Mouse (Mus musculus) kidney, embryonic 14.5 days (tissue): ENCODE results near the gene Gm10715. TPM values are rescaled to one million over a fixed set of nuclear protein-coding genes. Genes with fewer than 3 reads are reported as not detected.
"Not testable (repeated sequence)": the region's sequence is repeated elsewhere in the genome, so short reads cannot be mapped to it uniquely, and the experiment has no call there.

Experiments used
- ATAC-seq: fragments of 200-750 bp; cut with Nextera tagmentation; 2 replicates; pipeline ENCODE4 v1.8.0; 2017; ENCODE audit warnings: moderate number of reproducible peaks, mild to moderate bottlenecking, moderate TSS enrichment, moderate library complexity; ENCODE audit not compliant: low FRiP score, low TSS enrichment
- H3K27ac ChIP-seq: fragments of 300-500 bp; sonication (generic); 2 replicates; pipeline ENCODE4 v1.5.1; 2014; ENCODE audit warnings: low read depth, mild to moderate bottlenecking, low read length, moderate library complexity, mixed read lengths
- H3K27me3 ChIP-seq: fragments of 300-500 bp; sonication (generic); 2 replicates; pipeline ENCODE4 v1.6.1; 2014; ENCODE audit warnings: mild to moderate bottlenecking, low read length; ENCODE audit not compliant: control insufficient read depth, insufficient read depth
- H3K36me3 ChIP-seq: fragments of 300-500 bp; sonication (generic); 2 replicates; pipeline ENCODE4 v1.6.1; 2014; ENCODE audit warnings: low read length, mixed read lengths; ENCODE audit not compliant: control insufficient read depth, insufficient read depth
- H3K4me1 ChIP-seq: fragments of 300-500 bp; sonication (generic); 2 replicates; pipeline ENCODE4 v1.6.1; 2014; ENCODE audit warnings: low read length, mixed read lengths; ENCODE audit not compliant: control insufficient read depth, insufficient read depth
- H3K4me2 ChIP-seq: fragments of 300-500 bp; sonication (generic); replicated peaks from 2 replicates; pipeline ENCODE4 v1.6.1; 2014; ENCODE audit warnings: low read depth, mild to moderate bottlenecking, low read length
- H3K4me3 ChIP-seq: fragments of 300-500 bp; sonication (generic); 2 replicates; pipeline ENCODE4 v1.5.1; 2014; ENCODE audit warnings: mild to moderate bottlenecking, low read length
- H3K9ac ChIP-seq: fragments of 300-500 bp; sonication (generic); 2 replicates; pipeline ENCODE4 v1.6.1; 2014; ENCODE audit warnings: low read depth, mild to moderate bottlenecking, low read length, moderate library complexity
- H3K9me3 ChIP-seq: fragments of 300-500 bp; sonication (generic); 2 replicates; pipeline ENCODE4 v1.6.1; 2016; ENCODE audit warnings: low read length; ENCODE audit not compliant: control insufficient read depth
- WGBS: fragments of 180-500 bp; shearing (Covaris S2); extraction: QIAGEN DNeasy Blood & Tissue Kit; methylation state at CpG from one replicate; pipeline ENCODE4 v1.1.7; 2014; 5-methylcytosine and 5-hydroxymethylcytosine counted together
- polyA plus RNA-seq: library from polyadenylated mRNA; unstranded; fragments of >200 nt; fragmentation: Nextera tagmentation; extraction: Ambion mirVana; gene quantifications from 2 replicates; pipeline ENCODE4 v1.2.1, GENCODE M21; 2014

Gene Gm10715
- polyA plus RNA-seq, 1 experiment from 2014 or later = not detected

DNA sequence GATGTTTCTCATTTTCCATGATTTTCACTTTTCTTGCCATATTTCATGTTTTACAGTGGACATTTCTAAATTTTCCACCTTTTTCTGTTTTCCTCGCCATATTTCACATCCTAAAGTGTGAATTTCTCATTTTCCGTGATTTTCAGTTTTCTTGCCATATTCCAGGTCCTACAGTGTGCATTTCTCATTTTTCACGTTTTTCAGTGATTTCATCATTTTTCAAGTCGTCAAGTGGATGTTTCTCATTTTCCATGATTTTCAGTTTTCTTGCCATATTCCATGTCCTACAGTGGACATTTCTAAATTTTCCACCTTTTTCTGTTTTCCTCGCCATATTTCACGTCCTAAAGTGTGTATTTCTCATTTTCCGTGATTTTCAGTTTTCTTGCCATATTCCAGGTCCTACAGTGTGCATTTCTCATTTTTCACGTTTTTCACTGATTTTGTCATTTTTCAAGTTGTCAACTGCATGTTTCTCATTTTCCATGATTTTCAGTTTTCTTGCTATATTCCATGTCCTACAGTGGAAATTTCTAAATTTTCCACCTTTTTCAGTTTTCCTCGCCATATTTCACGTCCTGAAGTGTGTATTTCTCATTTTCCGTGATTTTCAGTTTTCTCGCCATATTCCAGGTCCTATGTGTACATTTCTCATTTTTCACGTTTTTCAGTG lies 13.2 kb upstream of the Gm10715 start, which contains the start of gene Gm10718:
Gene Gm10718 (plus strand): TSS at position 236 of the 673 bp plus-strand sequence.
- H3K27ac ChIP-seq, H3K4me3 ChIP-seq, H3K27me3 ChIP-seq, H3K36me3 ChIP-seq, H3K4me2 ChIP-seq, H3K9ac ChIP-seq, H3K4me1 ChIP-seq, ATAC-seq, H3K9me3 ChIP-seq: not testable (repeated sequence)
- WGBS = 72% methylated on average over 9 of the region's 13 CpGs

DNA sequence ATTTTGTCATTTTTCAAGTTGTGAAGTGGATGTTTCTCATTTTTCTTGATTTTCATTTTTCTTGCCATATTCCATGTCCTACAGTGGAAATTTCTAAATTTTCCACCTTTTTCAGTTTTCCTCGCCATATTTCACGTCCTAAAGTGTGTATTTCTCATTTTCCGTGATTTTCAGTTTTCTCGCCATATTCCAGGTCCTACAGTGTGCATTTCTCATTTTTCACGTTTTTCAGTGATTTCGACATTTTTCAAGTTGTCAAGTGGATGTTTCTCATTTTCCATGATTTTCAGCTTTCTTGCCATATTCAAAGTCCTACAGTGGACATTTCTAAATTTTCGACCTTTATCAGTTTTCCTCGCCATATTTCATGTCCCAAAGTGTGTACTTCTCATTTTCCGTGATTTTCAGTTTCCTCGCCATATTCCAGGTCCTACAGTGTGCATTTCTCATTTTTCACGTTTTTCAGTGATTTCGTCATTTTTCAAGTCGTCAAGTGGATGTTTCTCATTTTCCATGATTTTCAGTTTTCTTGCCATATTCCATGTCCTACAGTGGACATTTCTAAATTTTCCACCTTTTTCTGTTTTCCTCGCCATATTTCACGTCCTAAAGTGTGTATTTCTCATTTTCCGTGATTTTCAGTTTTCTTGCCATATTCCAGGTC lies 12.6 kb upstream of the Gm10715 start:
- WGBS = 71% methylated on average over 15 of the region's 16 CpGs
- H3K4me1 ChIP-seq, H3K27ac ChIP-seq, H3K36me3 ChIP-seq, ATAC-seq, H3K4me3 ChIP-seq, H3K9ac ChIP-seq, H3K27me3 ChIP-seq, H3K4me2 ChIP-seq, H3K9me3 ChIP-seq: not testable (repeated sequence)

DNA sequence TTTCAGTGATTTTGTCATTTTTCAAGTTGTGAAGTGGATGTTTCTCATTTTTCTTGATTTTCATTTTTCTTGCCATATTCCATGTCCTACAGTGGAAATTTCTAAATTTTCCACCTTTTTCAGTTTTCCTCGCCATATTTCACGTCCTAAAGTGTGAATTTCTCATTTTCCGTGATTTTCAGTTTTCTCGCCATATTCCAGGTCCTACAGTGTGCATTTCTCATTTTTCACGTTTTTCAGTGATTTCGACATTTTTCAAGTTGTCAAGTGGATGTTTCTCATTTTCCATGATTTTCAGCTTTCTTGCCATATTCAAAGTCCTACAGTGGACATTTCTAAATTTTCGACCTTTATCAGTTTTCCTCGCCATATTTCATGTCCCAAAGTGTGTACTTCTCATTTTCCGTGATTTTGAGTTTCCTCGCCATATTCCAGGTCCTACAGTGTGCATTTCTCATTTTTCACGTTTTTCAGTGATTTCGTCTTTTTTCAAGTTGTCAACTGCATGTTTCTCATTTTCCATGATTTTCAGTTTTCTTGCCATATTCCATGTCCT lies 11.7 kb upstream of the Gm10715 start, which contains the start of gene Gm10717:
Gene Gm10717 (plus strand): TSS at position 506 of the 556 bp plus-strand sequence.
- not testable (repeated sequence) for H3K27ac ChIP-seq, H3K4me2 ChIP-seq, H3K4me3 ChIP-seq, H3K9ac ChIP-seq, H3K4me1 ChIP-seq, H3K9me3 ChIP-seq, H3K27me3 ChIP-seq, ATAC-seq, H3K36me3 ChIP-seq
- 78% methylated on average over 12 of the region's 12 CpGs for WGBS

DNA sequence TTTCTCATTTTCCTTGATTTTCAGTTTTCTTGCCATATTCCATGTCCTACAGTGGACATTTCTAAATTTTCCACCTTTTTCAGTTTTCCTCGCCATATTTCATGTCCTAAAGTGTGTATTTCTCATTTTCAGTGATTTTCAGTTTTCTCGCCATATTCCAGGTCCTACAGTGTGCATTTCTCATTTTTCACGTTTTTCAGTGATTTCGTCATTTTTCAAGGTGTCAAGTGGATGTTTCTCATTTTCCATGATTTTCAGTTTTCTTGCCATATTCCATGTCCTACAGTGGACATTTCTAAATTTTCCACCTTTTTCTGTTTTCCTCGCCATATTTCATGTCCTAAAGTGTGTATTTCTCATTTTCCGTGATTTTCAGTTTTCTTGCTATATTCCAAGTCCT lies 11.0 kb upstream of the Gm10715 start:
- H3K4me3 ChIP-seq, H3K9ac ChIP-seq, H3K9me3 ChIP-seq, H3K27me3 ChIP-seq, H3K36me3 ChIP-seq, H3K27ac ChIP-seq, H3K4me2 ChIP-seq, ATAC-seq, H3K4me1 ChIP-seq: not testable (repeated sequence)
- WGBS = 61% methylated on average over 4 of the region's 6 CpGs

DNA sequence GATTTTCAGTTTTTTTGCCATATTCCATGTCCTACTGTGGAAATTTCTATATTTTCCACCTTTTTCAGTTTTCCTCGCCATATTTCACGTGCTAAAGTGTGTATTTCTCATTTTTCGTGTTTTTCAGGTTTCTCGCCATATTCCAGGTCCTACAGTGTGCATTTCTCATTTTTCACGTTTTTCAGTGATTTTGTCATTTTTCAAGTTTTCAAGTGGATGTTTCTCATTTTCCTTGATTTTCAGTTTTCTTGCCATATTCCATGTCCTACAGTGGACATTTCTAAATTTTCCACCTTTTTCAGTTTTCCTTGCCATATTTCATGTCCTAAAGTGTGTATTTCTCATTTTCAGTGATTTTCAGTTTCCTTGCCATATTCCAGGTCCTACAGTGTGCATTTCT lies 10.5 kb upstream of the Gm10715 start:
- H3K4me1 ChIP-seq, H3K27ac ChIP-seq, H3K4me3 ChIP-seq, ATAC-seq, H3K9me3 ChIP-seq, H3K27me3 ChIP-seq, H3K36me3 ChIP-seq, H3K4me2 ChIP-seq, H3K9ac ChIP-seq: not testable (repeated sequence)
- 75% methylated on average over 5 of the region's 5 CpGs for WGBS

DNA sequence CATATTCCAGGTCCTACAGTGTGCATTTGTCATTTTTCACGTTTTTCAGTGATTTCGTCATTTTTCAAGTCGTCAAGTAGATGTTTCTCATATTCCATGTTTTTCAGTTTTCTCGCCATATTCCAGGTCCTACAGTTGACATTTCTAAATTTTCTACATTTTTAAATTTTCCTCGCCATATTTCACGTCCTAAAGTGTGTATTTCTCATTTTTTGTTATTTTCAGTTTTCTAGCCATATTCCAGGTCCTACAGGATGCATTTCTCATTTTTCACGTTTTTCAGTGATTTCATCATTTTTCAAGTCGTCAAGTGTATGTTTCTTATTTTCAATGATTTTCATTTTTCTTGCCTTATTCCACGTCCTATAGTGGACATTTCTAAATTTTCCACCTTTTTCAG lies 9.9 kb upstream of the Gm10715 start:
- H3K27ac ChIP-seq, H3K36me3 ChIP-seq, H3K4me1 ChIP-seq, ATAC-seq, H3K4me2 ChIP-seq, H3K9ac ChIP-seq, H3K4me3 ChIP-seq, H3K27me3 ChIP-seq, H3K9me3 ChIP-seq: not testable (repeated sequence)
- WGBS = 70% methylated on average over 9 of the region's 9 CpGs

DNA sequence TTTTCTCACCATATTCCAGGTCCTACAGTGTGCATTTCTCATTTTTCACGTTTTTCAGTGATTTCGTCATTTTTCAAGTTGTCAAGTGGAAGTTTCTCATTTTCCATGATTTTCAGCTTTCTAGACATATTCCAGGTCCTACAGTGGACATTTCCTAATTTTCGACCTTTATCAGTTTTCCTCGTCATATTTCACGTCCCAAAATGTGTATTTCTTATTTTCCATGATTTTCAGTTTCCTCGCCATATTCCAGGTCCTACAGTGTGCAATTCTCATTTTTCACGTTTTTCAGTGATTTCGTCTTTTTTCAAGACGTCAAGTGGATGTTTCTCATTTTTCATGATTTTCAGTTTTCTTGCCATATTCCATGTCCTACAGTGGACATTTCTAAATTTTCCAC lies 9.5 kb upstream of the Gm10715 start:
- 73% methylated on average over 9 of the region's 9 CpGs for WGBS
- not testable (repeated sequence) for ATAC-seq, H3K4me2 ChIP-seq

DNA sequence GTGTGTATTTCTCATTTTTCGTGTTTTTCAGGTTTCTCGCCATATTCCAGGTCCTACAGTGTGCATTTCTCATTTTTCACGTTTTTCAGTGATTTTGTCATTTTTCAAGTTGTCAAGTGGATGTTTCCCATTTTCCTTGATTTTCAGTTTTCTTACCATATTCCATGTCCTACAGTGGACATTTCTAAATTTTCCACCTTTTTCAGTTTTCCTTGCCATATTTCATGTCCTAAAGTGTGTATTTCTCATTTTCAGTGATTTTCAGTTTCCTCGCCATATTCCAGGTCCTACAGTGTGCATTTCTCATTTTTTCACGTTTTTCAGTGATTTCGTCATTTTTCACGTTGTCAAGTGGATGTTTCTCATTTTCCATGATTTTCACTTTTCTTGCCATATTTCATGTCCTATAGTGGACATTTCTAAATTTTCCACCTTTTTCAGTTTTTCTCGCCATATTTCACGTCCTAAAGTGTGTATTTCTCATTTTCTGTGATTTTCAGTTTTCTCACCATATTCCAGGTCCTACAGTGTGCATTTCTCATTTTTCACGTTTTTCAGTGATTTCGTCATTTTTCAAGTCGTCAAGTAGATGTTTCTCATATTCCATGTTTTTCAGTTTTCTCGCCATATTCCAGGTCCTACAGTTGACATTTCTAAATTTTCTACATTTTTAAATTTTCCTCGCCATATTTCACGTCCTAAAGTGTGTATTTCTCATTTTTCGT lies 7.2 kb upstream of the Gm10715 start:
- H3K27me3 ChIP-seq, H3K36me3 ChIP-seq, H3K4me1 ChIP-seq, H3K27ac ChIP-seq, H3K4me2 ChIP-seq, H3K9me3 ChIP-seq, ATAC-seq, H3K9ac ChIP-seq, H3K4me3 ChIP-seq: not testable (repeated sequence)
- 67% methylated on average over 12 of the region's 16 CpGs for WGBS

More for the DNA sequence above, 9.5 kb upstream of the Gm10715 start:
- H3K9ac ChIP-seq, H3K27ac ChIP-seq, H3K36me3 ChIP-seq, H3K9me3 ChIP-seq, H3K4me1 ChIP-seq, H3K4me3 ChIP-seq, H3K27me3 ChIP-seq: not testable (repeated sequence)
